Mouse (Mus musculus) erythroblast, embryonic 14.5 days (primary cell): ENCODE data around the gene Stx4a. TPM values are rescaled to one million over a fixed set of nuclear protein-coding genes. Genes with fewer than 3 reads are reported as not detected.
A peak's percentile ranks its signal among the peaks of the same experiment; 100 is the strongest.
"Not testable (repeated sequence)": the region's sequence is repeated elsewhere in the genome, so short reads cannot be mapped to it uniquely, and the experiment has no call there.

Source experiments
- H3K27me3 ChIP-seq: 2 replicates; pipeline ENCODE4 v1.6.1; 2012; ENCODE audit warnings: inconsistent platforms; ENCODE audit not compliant: control insufficient read depth
- H3K36me3 ChIP-seq: 2 replicates; pipeline ENCODE4 v1.6.1; 2012; ENCODE audit warnings: mild to moderate bottlenecking, inconsistent platforms; ENCODE audit not compliant: control insufficient read depth
- H3K4me1 ChIP-seq: 2 replicates; pipeline ENCODE4 v1.6.1; 2012; ENCODE audit warnings: inconsistent platforms; ENCODE audit not compliant: control insufficient read depth
- H3K4me3 ChIP-seq: replicated peaks from 2 replicates; pipeline ENCODE3; 2012; ENCODE audit warnings: moderate library complexity, mild to moderate bottlenecking, inconsistent platforms
- H3K9me3 ChIP-seq: 2 replicates; pipeline ENCODE4 v1.6.1; 2012; ENCODE audit warnings: low read length, inconsistent platforms, mixed read lengths; ENCODE audit not compliant: control insufficient read depth
- GATA1 ChIP-seq: IDR thresholded peaks from 2 replicates; pipeline ENCODE4 v1.6.1; 2012; ENCODE audit warnings: low read length, inconsistent platforms, mixed read lengths
- TAL1 ChIP-seq: IDR thresholded peaks from 3 replicates; pipeline ENCODE4 v1.6.1; 2012; ENCODE audit warnings: low read length, inconsistent platforms, mixed read lengths
- polyA plus RNA-seq: library from polyadenylated mRNA; stranded (reverse); fragments of >175 nt; gene quantifications from 2 replicates; pipeline ENCODE4 v1.2.3, GENCODE M21; 2012

Gene Stx4a
- 1.4 and 1.5 TPM in 2 replicates for polyA plus RNA-seq

DNA sequence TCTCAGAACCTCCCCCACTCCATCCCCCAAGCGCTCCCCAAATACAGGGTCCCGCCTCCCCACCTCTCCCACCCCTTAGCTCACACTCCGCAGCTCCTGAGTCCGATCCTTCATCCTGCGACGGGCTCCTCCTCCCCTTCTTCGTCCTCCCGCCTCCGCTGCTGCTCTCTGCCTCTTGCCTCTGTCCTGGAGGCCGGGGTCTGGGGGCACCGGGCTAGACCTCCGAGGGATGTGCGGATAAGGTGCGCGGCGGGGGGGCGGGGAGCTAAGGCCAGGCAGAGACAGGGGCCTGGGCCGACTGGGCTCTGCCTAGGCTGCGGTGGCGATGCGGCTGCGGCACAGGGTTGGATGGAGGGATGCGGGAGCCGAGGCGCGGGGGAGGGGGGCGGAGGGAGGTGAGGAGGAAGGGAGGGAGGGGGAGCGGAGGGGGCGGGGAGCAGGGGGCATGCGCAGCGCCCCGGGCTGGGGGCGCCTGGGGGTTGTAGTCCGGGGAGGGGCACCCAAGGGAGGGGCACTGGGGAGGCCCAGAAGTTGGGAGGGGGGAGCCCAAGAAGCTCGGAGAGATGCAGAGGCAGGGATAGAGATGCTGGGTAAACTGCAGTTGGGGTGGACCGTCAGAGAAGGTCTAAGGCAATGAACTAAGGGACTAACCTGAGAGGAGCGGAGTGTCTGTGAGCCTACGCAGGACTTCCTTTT lies at the start of gene Stx4a, which contains the start of gene Stx1b:
Stx4a (plus strand) TSS at position 119 of the 696 bp plus-strand sequence.
Stx1b (minus strand) TSS at position 374 of the 696 bp plus-strand sequence.
- TF ChIP-seq GATA1: no peak
- TF ChIP-seq TAL1: no peak
- Histone ChIP-seq H3K4me3 (no peak within 1 kb of the TSS), H3K4me1 (no peaks in the 10 kb centered on the region)

DNA sequence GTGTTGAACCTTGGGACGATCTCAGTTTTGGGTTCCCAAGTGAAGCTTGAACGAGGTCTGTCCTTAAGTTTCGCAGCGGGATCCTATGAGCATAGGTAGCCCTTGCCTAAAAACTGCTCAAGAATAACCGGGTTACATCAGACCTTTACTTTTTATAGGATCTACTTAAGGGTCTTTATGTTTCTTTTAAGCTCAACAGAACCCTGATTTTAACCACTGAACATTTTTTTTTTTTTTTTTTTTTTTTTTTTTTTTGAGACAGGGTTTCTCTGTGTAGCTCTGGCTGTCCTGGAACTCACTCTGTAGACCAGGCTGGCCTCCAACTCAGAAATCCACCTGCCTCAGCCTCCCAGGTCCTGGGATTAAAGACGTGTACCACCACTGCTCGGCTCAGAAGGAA lies 48.3 kb upstream of the Stx4a start:
- Histone ChIP-seq H3K4me1 (peaks cover 63% of the 10 kb centered on the region), H3K36me3 (peaks cover 28% of the 10 kb centered on the region), H3K4me3 (peak overlapping the region; percentile 78)
- H3K9me3 ChIP-seq, H3K27me3 ChIP-seq: not testable (repeated sequence)

More for the DNA sequence above, at the start of gene Stx4a, which contains the start of gene Stx1b:
- Histone ChIP-seq H3K36me3 (no peaks in the 10 kb centered on the region), H3K27me3 (peaks cover 26% of the 10 kb centered on the region), H3K9me3 (no peaks in the 10 kb centered on the region)

DNA sequence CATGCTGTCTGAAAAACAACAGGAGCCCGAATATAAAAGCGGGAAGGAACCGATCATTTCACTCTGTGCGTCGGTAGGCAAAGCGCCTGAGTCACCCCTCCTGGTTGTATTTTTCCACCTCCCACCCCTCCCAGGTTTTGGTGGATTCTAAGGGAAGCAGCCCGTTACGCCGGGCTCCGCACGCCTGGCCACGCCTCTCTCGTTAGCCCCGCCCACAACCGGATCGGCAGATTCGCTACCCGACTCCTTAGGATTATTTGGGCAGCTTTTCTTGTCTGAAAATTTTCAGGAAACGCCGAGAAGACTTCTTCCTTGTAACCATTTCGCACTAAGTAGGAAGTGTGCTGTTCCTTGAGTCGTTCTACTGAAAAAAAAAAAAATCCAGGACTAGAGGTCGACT lies 47.7 kb upstream of the Stx4a start, which contains the start of gene Setd1a:
Setd1a (plus strand) TSS at position 245 of the 400 bp plus-strand sequence.
- Histone ChIP-seq H3K4me1 (peaks cover 59% of the 10 kb centered on the region), H3K36me3 (peaks cover 34% of the 10 kb centered on the region), H3K9me3 (no peaks in the 10 kb centered on the region), H3K27me3 (no peaks in the 10 kb centered on the region), H3K4me3 (peak within 1 kb of the TSS; percentile 78)
- TF ChIP-seq TAL1 (no peak), GATA1 (no peak)

DNA sequence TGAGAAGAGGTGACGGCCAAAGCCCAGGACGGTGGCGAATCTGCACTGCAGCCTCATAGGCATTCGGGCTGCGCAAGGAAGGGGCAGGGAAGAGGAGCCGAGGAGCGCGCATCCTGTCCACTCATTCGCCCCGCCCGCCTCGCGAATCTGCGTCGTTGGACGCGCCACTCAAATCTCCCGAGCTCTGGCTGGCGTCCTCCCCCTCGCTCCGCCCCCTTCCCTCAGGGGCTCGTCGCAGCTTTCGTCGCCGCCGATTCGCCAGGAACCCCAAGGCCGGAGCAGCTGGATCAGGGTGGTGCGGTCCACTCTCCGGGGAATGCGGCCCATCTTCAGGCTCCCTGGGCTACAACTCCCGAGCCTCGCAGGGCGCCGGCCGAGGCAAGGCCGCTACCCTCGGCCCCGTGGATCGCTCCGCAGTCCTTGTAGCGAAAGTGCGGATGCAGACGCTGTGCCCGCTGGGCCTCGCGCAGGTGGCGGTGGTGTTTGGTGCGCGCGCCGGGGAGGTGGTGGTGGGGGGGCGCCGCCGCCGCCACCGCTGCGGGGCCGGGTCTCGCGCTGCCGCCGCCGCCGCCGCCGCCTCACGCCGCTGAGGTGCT lies 47.1 kb upstream of the Stx4a start:
- Histone ChIP-seq H3K27me3 (no peaks in the 10 kb centered on the region), H3K4me3 (peak overlapping the region; percentile 78), H3K36me3 (peaks cover 39% of the 10 kb centered on the region), H3K4me1 (peaks cover 54% of the 10 kb centered on the region), H3K9me3 (no peaks in the 10 kb centered on the region)
- TF ChIP-seq GATA1: no peak
- TF ChIP-seq TAL1: no peak

DNA sequence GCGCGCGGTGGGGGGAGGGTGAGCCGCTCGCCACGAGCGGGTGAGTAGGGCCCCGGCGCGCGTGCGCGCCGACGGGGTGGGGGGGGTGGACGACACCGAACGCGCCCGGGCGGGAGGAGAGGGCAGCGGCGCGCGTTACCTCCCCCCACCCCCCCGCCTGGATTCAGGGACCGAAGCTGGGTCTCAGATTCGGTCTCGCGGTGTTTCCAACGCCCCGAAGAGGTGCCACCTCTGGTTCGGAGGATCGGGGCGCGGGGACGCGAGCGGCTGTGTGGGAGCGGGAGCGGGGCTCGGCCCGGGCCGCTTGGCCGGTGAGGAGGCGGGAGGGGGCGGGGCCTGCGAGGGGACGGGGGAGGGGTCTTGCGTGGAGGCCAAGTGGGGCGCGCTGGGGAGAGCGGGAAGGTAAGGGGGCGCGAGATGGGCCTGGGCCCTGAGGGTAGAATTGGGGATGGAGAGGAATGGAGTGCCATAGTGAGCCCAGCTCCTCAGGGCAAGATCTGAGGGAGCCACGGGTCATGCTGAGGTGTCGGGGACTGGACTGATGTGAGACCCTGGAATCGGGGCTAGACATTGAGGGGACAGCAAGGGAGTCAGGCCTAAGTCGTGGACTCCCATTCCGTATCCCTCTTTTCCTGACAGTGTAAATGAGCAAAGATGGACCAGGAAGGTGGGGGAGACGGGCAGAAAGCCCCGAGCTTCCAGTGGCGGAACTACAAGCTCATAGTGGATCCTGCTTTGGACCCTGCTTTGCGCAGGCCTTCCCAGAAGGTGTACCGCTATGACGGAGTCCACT lies 46.4 kb upstream of the Stx4a start:
- no peaks in the 10 kb centered on the region for H3K9me3 ChIP-seq
- peaks cover 46% of the 10 kb centered on the region for H3K36me3 ChIP-seq
- no peaks in the 10 kb centered on the region for H3K27me3 ChIP-seq
- peaks cover 49% of the 10 kb centered on the region for H3K4me1 ChIP-seq
- peak overlapping the region; percentile 78 for H3K4me3 ChIP-seq
- TF ChIP-seq GATA1 (no peak), TAL1 (no peak)

DNA sequence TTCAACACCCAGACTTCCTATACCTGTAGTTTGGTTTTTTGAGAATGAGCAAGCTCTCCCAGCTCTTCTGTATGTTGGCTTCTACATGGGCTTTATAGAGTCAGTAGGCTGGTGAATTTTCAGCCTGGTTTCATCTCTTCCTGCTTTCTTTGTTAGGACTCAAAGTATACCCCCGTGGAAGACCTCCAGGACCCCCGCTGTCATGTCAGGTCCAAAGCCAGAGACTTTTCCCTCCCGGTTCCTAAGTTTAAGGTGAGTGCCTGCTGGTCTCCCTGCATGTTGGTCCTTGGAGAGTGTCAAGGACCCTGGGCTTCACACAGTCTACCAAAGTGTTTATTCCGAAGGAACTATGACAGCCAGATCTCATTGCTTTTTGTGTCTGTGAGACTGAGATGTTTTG lies 45.7 kb upstream of the Stx4a start:
- no peaks in the 10 kb centered on the region for H3K9me3 ChIP-seq
- no peak for TF ChIP-seq TAL1
- no peak for TF ChIP-seq GATA1
- H3K4me1 ChIP-seq: peaks cover 48% of the 10 kb centered on the region
- peaks cover 51% of the 10 kb centered on the region for H3K36me3 ChIP-seq
- peak overlapping the region; percentile 78 for H3K4me3 ChIP-seq
- no peaks in the 10 kb centered on the region for H3K27me3 ChIP-seq

DNA sequence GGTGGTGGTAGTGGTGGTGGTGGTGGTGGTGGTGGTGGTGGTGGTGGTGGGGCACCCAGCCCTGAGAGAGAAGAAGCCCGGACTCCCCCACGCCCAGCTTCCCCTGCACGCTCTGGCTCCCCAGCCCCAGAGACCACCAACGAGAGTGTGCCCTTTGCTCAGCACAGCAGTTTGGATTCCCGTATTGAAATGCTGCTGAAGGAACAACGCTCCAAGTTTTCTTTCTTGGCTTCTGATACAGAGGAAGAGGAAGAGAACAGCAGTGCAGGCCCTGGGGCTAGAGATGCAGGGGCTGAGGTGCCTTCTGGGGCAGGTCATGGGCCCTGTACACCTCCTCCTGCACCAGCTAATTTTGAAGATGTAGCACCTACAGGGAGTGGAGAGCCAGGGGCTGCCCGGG lies 38.8 kb upstream of the Stx4a start, which contains the start of gene Gm49388:
Gm49388 (plus strand) TSS at position 301 of the 400 bp plus-strand sequence.
- Histone ChIP-seq H3K4me3 (no peak within 1 kb of the TSS), H3K27me3 (no peaks in the 10 kb centered on the region), H3K4me1 (peaks cover 4% of the 10 kb centered on the region), H3K9me3 (no peaks in the 10 kb centered on the region), H3K36me3 (peaks cover 97% of the 10 kb centered on the region)
- TF ChIP-seq GATA1: no peak
- no peak for TF ChIP-seq TAL1

DNA sequence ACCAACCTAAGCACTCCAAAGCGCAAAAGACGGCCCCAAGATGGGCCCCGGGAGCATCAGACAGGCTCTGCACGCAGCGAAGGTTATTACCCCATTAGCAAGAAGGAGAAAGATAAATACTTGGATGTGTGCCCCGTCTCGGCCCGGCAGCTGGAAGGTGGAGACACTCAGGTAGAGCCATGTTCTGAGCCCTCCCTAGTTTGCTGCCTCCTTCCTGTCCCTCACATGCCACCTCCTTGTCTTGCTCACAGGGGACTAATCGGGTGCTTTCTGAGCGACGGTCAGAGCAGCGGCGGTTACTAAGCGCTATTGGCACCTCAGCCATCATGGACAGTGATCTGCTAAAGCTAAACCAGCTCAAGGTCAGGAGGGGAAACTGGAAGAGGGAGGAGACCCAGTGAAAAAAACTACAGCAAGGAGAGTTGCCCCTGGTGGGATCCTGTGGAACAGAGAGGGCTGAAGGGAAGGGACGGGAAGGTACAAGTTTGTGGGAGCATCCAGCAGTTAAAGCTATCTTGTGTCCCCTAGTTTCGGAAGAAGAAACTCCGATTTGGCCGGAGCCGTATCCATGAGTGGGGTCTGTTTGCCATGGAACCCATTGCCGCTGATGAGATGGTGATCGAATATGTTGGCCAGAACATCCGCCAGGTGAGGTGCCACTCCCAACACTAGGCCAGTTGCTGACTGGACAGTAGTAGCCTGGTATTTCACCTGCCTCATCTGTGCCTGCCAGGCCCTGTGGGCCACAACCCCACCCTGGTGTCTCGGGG lies 26.8 kb upstream of the Stx4a start:
- peaks cover 98% of the 10 kb centered on the region for H3K36me3 ChIP-seq
- no peak overlapping the region for H3K4me3 ChIP-seq
- H3K27me3 ChIP-seq: no peaks in the 10 kb centered on the region
- no peaks in the 10 kb centered on the region for H3K9me3 ChIP-seq
- H3K4me1 ChIP-seq: peaks cover 17% of the 10 kb centered on the region
- TF ChIP-seq TAL1: no peak

DNA sequence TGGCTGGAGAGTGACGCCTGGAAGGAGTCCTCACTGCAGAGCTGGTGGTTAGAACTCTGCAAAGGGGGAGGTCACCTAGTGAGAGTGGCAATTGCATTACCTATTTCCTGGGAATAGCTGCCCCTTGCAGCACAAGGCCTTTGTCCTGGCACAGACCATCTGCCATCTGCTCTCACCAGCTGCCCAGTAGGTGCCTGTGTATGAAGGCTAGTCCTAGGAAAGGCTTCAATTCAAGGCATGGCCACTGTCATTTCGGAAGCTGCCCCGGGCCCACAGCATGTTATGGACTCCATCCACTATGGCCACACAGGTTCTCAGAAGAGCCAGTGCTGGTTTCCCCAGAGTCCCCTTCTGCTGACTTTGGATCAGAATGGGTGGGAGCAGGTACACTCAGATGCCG lies 25.5 kb upstream of the Stx4a start:
- no peak overlapping the region for H3K4me3 ChIP-seq
- no peaks in the 10 kb centered on the region for H3K9me3 ChIP-seq
- no peaks in the 10 kb centered on the region for H3K27me3 ChIP-seq
- peaks cover 96% of the 10 kb centered on the region for H3K36me3 ChIP-seq
- TF ChIP-seq GATA1: no peak
- no peak for TF ChIP-seq TAL1
- H3K4me1 ChIP-seq: peaks cover 24% of the 10 kb centered on the region
